Mouse (Mus musculus): ENCODE data around the gene Gm136.
"Not testable (repeated sequence)": the region's sequence is repeated elsewhere in the genome, so short reads cannot be mapped to it uniquely, and the experiment has no call there.

Gene Gm136

DNA sequence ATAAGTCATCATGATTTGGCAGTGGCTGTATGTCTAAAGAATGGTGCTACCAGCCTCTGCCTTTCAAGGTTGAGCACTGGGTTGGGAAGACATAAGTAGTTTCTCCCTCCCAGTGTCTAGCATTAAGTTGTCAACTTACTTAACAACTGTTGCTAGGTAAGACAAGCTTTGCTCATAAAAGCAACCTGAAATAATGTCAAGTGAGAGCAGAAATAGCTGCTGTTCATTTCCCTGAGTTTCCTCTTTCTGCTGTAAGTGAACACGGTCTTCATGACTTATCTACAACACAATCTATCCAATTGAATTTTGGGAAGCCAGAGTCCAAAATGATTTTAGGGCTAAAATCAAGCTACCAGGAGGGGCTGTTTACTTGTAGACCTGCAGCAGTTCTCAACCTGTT lies at the start of gene Gm136:
Gm136 (minus strand) TSS at position 101 of the 400 bp plus-strand sequence.
- DNase-seq (ENCODE audit: low spot score) = no peak

GRCm38 (mm10) chr4:34801166-34802034 lies 45.3 kb upstream of the Gm136 start:
- DNase-seq (ENCODE audit: low spot score) = no peak

DNA sequence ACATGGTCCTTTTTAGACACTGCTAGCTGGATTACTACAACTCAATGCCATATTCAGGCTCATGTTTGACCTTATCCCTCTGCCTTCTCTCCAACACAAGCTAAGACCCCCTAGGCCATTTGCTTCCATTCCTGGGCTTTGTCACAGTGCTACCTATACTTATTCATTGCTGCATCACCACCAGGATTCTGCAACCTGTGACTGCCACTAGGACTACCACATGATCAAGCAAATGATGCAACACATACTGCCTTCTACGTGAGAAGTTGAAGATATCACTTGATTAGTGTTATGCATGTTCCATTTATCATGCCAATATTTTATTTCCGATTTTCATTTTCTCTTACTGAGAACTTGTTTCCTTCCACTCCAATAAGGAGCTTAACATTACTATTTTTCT lies 41.9 kb upstream of the Gm136 start:
- no peak for DNase-seq (ENCODE audit: low spot score)

DNA sequence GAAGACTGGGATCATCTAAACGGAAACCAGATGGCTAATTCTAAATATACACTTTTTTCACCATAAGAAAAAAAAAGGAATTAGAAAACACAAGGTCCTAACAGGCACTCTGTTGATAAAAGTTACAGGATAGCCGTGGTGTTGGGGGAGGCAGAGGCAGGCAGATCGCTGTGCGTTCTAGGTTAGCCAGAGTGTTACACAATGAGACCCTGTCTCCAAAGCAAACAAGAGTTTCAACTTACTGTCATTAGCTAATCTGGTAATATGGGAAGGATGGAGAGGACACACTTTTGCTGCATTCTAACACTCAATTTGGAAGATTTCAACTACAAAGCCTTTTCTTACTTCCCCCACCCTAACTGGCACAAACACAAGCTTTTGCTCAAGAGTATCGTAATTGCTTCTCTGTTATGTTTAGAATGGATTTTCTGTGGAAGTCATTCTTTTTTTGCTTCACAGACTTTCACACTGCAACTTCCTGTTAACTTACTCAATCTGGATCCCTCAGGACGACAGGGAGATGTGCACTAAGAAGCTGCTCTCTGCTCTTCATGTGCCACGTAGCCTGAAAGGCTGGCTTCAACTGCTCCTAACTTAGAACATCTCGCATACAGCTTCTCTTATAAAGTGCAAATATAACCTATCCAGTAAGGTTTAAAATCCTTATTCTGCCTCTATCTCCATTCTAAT lies 41.4 kb upstream of the Gm136 start:
- DNase-seq (ENCODE audit: low spot score) = no peak

- DNase-seq (ENCODE audit: low spot score) = no peak
Measured at GRCm38 (mm10) chr4:34796294-34796693, 40.2 kb upstream of the Gm136 start.

GRCm38 (mm10) chr4:34786476-34786875 lies 30.4 kb upstream of the Gm136 start:
- DNase-seq (ENCODE audit: low spot score) = no peak

DNA sequence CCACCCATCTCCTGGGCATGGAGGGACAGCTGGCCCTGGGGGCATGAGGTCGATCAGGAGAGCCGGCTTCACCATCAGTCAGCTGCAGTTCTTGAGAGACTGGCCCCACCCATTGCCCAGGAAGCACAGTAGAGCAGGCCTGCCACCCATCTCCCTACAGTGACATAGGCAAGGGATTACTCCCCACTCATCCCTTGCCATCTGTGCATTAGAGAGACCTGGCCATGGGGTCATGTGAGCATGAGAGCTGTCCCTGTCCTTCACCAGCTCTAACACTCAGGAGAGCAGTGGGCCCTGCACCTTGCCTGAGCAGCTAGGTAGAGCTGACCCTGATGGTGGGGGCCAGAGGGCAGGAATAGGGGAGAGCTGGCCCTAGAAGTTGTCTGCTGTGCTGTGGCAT lies 29.6 kb upstream of the Gm136 start:
- no peak for DNase-seq (ENCODE audit: low spot score)

- DNase-seq (ENCODE audit: low spot score) = peak; percentile 20
Measured at GRCm38 (mm10) chr4:34784865-34785264, 28.8 kb upstream of the Gm136 start.

DNA sequence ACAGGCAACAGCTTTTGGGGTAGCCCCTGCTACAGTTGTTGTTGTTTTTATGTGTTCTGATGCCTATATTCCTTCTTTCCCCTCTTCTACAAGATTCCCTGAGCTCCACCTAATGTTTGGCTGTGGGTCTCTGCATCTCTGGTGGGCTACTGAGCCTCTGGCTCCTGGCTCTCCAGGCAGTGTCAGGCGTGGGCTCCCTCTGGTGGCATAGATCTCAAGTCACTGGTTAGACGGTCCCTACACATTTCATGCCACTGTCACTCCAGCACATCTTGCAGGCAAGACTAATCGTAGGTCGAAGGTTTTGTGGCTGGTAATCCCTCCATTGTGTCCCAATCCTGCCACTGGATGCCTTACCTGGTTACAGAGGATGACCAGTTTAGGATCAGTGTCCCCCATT lies 26.7 kb upstream of the Gm136 start:
- DNase-seq (ENCODE audit: low spot score) = peak; percentile 49

DNA sequence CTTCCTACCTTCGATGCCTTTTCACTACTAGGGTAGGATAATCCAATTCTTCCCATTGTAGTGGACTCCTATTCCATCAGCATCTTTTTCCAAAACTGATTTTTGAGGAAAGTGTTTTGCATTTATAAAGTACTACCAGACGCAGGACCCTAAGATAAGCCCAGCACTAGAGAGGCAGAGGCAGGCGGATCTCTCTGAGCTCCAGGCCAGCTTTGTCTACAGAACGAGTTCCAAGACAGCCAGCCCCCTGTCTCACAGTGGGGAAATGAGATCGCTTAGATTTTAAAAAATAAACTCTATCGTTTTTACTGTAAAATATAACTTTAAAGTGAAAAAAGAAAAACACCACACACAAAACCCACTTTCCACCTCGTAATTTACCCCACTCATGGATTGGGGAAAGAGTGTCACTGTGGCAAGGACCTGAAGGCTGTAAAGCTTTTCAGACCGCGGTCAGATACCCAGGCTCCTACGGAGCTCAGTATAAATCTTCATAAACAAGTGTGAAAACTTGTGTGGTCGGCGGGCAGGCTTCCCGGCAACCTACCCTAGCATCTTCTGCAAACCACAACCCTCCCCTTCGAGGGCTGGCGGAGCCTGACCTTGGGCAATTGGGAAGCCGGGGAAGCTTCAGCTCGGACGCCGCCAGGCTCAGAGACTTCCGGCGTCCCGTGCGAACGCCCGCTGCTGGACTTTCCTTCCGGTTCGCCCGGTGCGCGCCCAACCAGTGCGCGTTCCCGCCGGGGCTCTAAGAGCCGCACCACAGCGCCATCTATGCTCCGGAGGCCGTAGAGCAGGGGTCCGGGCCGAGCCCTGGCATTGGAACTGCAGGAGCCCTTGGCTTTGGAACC lies 21.8 kb upstream of the Gm136 start, which contains the start of gene Smim8:
Smim8 (minus strand) TSS at position 747 of the 851 bp plus-strand sequence.
- DNase-seq (ENCODE audit: low spot score) = peak; percentile 95

GRCm38 (mm10) chr4:34771652-34772371 lies 15.7 kb upstream of the Gm136 start:
- DNase-seq (ENCODE audit: low spot score) = peak; percentile 65

DNA sequence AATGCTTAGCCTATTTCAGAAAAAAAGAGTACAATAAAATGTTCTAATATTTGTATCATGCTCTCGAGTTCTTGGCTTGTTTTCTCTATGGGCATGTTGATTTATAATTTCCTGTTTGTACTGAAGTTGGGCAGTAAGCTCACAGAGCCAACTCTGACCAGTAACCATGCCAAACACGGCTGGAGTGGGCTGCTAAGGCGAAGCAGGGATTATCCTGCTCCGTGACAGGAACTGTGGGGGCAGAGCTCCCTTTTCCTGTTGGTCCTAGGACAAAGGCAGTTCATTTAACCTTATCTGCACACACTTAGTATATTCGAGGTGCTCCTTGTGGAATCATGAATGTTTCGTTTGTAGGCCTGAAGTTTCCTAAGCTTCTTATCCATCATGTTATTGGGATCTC lies 6.8 kb downstream of the Gm136 start:
- no peak for DNase-seq (ENCODE audit: low spot score)

- DNase-seq (ENCODE audit: low spot score) = no peak
Measured at GRCm38 (mm10) chr4:34734461-34734860, 21.6 kb downstream of the Gm136 start.

- DNase-seq (ENCODE audit: low spot score) = not testable (repeated sequence)
Measured at GRCm38 (mm10) chr4:34733415-34733814, 22.6 kb downstream of the Gm136 start.

- peak; percentile 87 for DNase-seq (ENCODE audit: low spot score)
Measured at GRCm38 (mm10) chr4:34729851-34730341, 26.2 kb downstream of the Gm136 start, which contains the start of gene Cfap206. TSS of gene Cfap206 (minus strand) at chr4:34730206.

- not testable (repeated sequence) for DNase-seq (ENCODE audit: low spot score)
Measured at GRCm38 (mm10) chr4:34725710-34726109, 30.4 kb downstream of the Gm136 start.

DNA sequence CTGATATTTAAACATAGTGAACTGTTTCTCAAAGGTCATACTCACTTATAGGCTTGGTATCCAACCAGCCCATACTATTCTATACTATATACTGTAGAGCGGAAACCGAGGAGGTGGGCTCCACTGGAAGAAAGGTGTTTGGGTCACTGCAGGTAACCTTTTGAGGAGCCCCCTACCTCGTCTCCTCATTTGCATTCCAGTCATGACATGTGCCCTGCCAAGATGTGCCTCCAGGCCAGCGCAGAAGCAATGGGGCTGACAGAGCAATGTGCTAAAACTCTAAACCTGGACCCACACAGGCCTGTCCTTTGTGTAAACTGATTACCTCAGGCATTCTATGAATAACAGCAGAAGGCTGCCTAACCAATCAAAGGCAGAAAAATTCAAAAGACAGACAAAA lies 31.8 kb downstream of the Gm136 start:
- DNase-seq (ENCODE audit: low spot score) = no peak

GRCm38 (mm10) chr4:34723186-34723585 lies 32.9 kb downstream of the Gm136 start:
- no peak for DNase-seq (ENCODE audit: low spot score)

GRCm38 (mm10) chr4:34720127-34720895 lies 35.8 kb downstream of the Gm136 start:
- no peak for DNase-seq (ENCODE audit: low spot score)

GRCm38 (mm10) chr4:34719421-34719820 lies 36.6 kb downstream of the Gm136 start:
- no peak for DNase-seq (ENCODE audit: low spot score)

- no peak for DNase-seq (ENCODE audit: low spot score)
Measured at GRCm38 (mm10) chr4:34715062-34715461, 41.0 kb downstream of the Gm136 start.
